Mouse (Mus musculus) intestine, postnatal 0 days (tissue): ENCODE measurements around the gene 1700029I15Rik. TPM values are rescaled to one million over a fixed set of nuclear protein-coding genes. Genes with fewer than 3 reads are reported as not detected.
A peak's percentile ranks its signal among the peaks of the same experiment; 100 is the strongest.

Source experiments
- ATAC-seq: fragments of 200-750 bp; cut with Nextera tagmentation; 2 replicates; pipeline ENCODE4 v1.8.0; 2017; ENCODE audit warnings: mild to moderate bottlenecking, moderate TSS enrichment, moderate library complexity
- H3K27ac ChIP-seq: fragments of 300-500 bp; sonication (generic); 2 replicates; pipeline ENCODE4 v1.5.1; 2014; ENCODE audit warnings: mild to moderate bottlenecking, low read depth, low read length, moderate library complexity
- H3K27me3 ChIP-seq: fragments of 300-500 bp; sonication (generic); replicated peaks from 2 replicates; pipeline ENCODE4 v1.6.1; 2014; ENCODE audit warnings: low read length, mixed read lengths; ENCODE audit not compliant: control insufficient read depth, insufficient read depth
- H3K36me3 ChIP-seq: fragments of 300-500 bp; sonication (generic); 2 replicates; pipeline ENCODE4 v1.6.1; 2014; ENCODE audit warnings: mild to moderate bottlenecking, moderate library complexity; ENCODE audit not compliant: control insufficient read depth, insufficient read depth
- H3K4me1 ChIP-seq: fragments of 300-500 bp; sonication (generic); replicated peaks from 2 replicates; pipeline ENCODE4 v1.6.1; 2014; ENCODE audit warnings: antibody characterized with exemption, low read length, mixed read lengths; ENCODE audit not compliant: control insufficient read depth, insufficient read depth
- H3K4me2 ChIP-seq: fragments of 300-500 bp; sonication (generic); replicated peaks from 2 replicates; pipeline ENCODE4 v1.6.1; 2014; ENCODE audit warnings: low read depth, mild to moderate bottlenecking, moderate library complexity
- H3K4me3 ChIP-seq: fragments of 300-500 bp; sonication (generic); 2 replicates; pipeline ENCODE4 v1.5.1; 2014; ENCODE audit warnings: low read depth, low read length
- H3K9ac ChIP-seq: fragments of 300-500 bp; sonication (generic); 2 replicates; pipeline ENCODE4 v1.6.1; 2014; ENCODE audit warnings: mild to moderate bottlenecking, low read depth, low read length
- H3K9me3 ChIP-seq: fragments of 300-500 bp; sonication (generic); 2 replicates; pipeline ENCODE4 v1.6.1; 2016; ENCODE audit warnings: mixed run types; ENCODE audit not compliant: control insufficient read depth
- CTCF ChIP-seq: sonication (generic); IDR thresholded peaks from 2 replicates; pipeline ENCODE4 v1.5.1; 2016; ENCODE audit warnings: low read depth, mild to moderate bottlenecking, control low read depth, antibody characterized with exemption, moderate library complexity
- WGBS: fragments of 180-500 bp; shearing (Covaris S2); extraction: QIAGEN DNeasy Blood & Tissue Kit; methylation state at CpG from one replicate; pipeline ENCODE4 v1.1.7; 2014; 5-methylcytosine and 5-hydroxymethylcytosine counted together
- polyA plus RNA-seq: library from polyadenylated mRNA; unstranded; fragments of >200 nt; fragmentation: Nextera tagmentation; extraction: Ambion mirVana; gene quantifications from 2 replicates; pipeline ENCODE4 v1.2.1, GENCODE M21; 2015

The 1700029I15Rik gene
- polyA plus RNA-seq, 1 experiment from 2014 or later: 2.1 TPM

DNA sequence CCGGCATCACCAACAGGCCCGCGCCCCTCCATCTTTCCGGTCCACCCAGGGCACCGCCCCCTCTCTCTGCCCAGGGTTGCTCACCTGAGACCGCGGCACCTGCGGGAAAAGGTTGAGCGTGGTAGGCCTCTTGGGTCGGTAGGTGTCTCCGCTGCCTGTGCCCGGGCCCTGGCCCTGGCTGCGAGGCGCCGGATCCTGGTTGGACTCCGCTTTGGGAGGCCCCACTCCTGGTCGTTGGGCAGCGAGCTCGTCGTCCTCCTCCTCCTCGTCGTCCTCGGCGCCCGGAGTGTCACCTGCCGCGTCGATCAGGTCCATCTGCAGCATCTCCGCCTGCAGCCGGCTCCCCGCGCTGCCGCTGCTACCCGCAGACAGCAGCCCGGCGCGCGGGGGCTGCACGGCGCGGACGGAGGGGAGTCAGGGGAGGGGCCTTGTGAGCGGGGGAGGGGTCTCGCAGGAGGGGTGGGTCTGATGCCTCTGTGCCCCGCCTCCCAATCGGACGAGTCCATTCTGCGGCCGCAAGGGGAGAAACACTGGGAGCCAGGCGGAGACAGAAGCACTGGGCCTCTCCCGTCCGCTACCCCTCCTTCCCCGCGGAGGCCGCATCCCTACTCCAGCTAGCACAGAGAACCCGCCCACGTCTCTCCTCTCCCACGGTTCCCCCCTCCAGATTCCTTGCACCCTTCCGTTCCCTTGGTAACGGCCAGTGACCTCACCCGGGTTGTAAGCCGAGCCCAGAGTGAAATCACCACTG is 6.7 kb downstream of the 1700029I15Rik start:
- under 1% methylated on average over 59 of the region's 62 CpGs for WGBS
- Histone ChIP-seq H3K27ac (peak overlapping the region; percentile 35; the same call in 1 of the 2 replicates), H3K4me2 (peak overlapping the region; percentile 76), H3K9ac (peak overlapping the region; percentile 42; the same call in 1 of the 2 replicates), H3K27me3 (peaks cover 15% of the 10 kb centered on the region), H3K4me3 (peak overlapping the region; percentile 58), H3K36me3 (peaks cover 11% of the 10 kb centered on the region; the same call in 1 of the 2 replicates), H3K9me3 (no peaks in the 10 kb centered on the region), H3K4me1 (0 out of 2 replicates have a peak, but pooled peaks cover 3% of the 10 kb centered on the region)
- TF ChIP-seq CTCF: no peak
- peak; percentile 68 for ATAC-seq

- 0 out of 2 replicates have a peak overlapping the region, but pooled peaks have one; percentile 42 for H3K9ac ChIP-seq
- H3K4me2 ChIP-seq: peak overlapping the region; percentile 76
- no peak for TF ChIP-seq CTCF
- WGBS: 14% methylated on average over 10 of the region's 10 CpGs
- peak overlapping the region; percentile 35; the same call in 1 of the 2 replicates for H3K27ac ChIP-seq
- peaks cover 11% of the 10 kb centered on the region; the same call in 1 of the 2 replicates for H3K36me3 ChIP-seq
- H3K4me3 ChIP-seq: peak overlapping the region; percentile 58
- H3K4me1 ChIP-seq: 0 out of 2 replicates have a peak, but pooled peaks cover 3% of the 10 kb centered on the region
- H3K9me3 ChIP-seq: no peaks in the 10 kb centered on the region
- ATAC-seq: peak; percentile 2; the same call in 1 of the 2 replicates
- peaks cover 15% of the 10 kb centered on the region for H3K27me3 ChIP-seq
These were observed 7.3 kb downstream of the 1700029I15Rik start for GRCm38 (mm10) chr2:92389645-92390044.

GRCm38 (mm10) chr2:92390206-92390930 is 8.0 kb downstream of the 1700029I15Rik start:
- H3K9me3 ChIP-seq: no peaks in the 10 kb centered on the region
- H3K27ac ChIP-seq: no peak overlapping the region
- 80% methylated on average over 6 of the region's 6 CpGs for WGBS
- H3K27me3 ChIP-seq: peaks cover 15% of the 10 kb centered on the region
- H3K4me1 ChIP-seq: 0 out of 2 replicates have a peak, but pooled peaks cover 3% of the 10 kb centered on the region
- no peak for TF ChIP-seq CTCF
- H3K4me3 ChIP-seq: no peak overlapping the region
- peaks cover 11% of the 10 kb centered on the region; the same call in 1 of the 2 replicates for H3K36me3 ChIP-seq
- H3K9ac ChIP-seq: no peak overlapping the region
- H3K4me2 ChIP-seq: no peak overlapping the region
- no peak for ATAC-seq

DNA sequence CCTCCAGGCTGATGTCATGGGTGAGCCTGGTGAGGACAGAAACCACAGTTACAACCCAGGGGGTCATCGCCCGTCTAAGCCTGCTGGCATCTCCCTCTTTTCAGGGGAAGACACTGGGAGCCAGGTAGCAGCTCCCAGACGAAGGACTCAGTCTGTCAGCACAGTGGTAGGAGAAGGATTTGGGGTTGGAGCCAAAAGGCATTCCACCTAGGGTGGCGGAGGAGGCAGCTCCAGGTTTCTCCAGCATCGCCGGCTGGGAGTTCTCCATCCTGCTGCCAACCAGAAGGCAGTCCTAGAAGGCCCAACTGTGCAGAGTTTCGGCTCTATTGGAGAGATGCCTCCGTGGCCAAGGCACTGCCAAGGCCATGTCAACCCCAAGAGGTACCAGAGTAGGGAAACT is 8.8 kb downstream of the 1700029I15Rik start:
- H3K4me2 ChIP-seq: no peak overlapping the region
- H3K4me1 ChIP-seq: 0 out of 2 replicates have a peak, but pooled peaks cover 3% of the 10 kb centered on the region
- H3K27ac ChIP-seq: no peak overlapping the region
- no peaks in the 10 kb centered on the region for H3K9me3 ChIP-seq
- WGBS: 89% methylated on average over 8 of the region's 8 CpGs
- no peak overlapping the region for H3K4me3 ChIP-seq
- ATAC-seq: no peak
- no peak for TF ChIP-seq CTCF
- H3K9ac ChIP-seq: no peak overlapping the region
- peaks cover 15% of the 10 kb centered on the region for H3K27me3 ChIP-seq
- H3K36me3 ChIP-seq: peaks cover 8% of the 10 kb centered on the region; the same call in 1 of the 2 replicates

- Histone ChIP-seq H3K27ac (no peak overlapping the region), H3K4me1 (0 out of 2 replicates have a peak, but pooled peaks cover 3% of the 10 kb centered on the region), H3K36me3 (0 out of 2 replicates have a peak, but pooled peaks cover 4% of the 10 kb centered on the region), H3K4me2 (peak overlapping the region; percentile 50), H3K9ac (0 out of 2 replicates have a peak overlapping the region, but pooled peaks have one; percentile 7), H3K4me3 (peak overlapping the region; percentile 21), H3K9me3 (no peaks in the 10 kb centered on the region), H3K27me3 (peaks cover 15% of the 10 kb centered on the region)
- 24% methylated on average over 11 of the region's 11 CpGs for WGBS
- no peak for ATAC-seq
- TF ChIP-seq CTCF: no peak
These were observed 9.5 kb downstream of the 1700029I15Rik start for GRCm38 (mm10) chr2:92391703-92392317.
